Mouse (Mus musculus): ENCODE results near the gene 1810010D01Rik. TPM values are rescaled to one million over a fixed set of nuclear protein-coding genes. Genes with fewer than 3 reads are reported as not detected.

Gene 1810010D01Rik
- not detected in 2 replicates for polyA plus RNA-seq (2012)

DNA sequence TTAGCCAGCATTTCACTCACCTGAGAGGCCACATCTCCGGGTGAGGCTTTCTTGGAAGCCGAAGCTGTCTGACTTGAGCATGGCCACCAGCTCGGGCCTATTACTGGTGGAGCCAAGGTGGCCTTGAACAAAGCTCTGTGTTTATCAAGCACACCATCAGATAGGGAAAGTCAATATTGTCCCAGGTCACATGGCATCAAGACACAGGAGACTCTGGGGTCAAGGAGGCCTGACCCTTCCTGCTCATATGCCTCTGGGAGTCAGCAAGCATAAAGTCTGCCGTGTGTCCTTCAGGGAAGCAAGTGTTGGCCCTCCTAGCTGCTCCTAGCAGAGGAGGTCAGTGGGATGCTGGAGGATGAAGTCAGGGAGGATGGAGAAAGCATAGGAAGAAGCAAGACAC lies at the start of gene 1810010D01Rik:
Gene 1810010D01Rik, minus strand, starts transcription at position 114 of the 400 bp plus-strand sequence.

Other genes with a start within 250 kb of the 1810010D01Rik start
- gene Tpcn2, start 75.9 kb upstream of the 1810010D01Rik start, polyA plus RNA-seq (2012), result 7.0 and 9.9 TPM in 2 replicates
- 0.04 TPM in 1 of 2 replicates, not detected in the other for gene Mrgprf, start 92.7 kb upstream of the 1810010D01Rik start, polyA plus RNA-seq (2012)
- not detected in 2 replicates for gene Mrgprd, start 106.7 kb upstream of the 1810010D01Rik start, polyA plus RNA-seq (2012)